Mouse (Mus musculus): ENCODE data around the gene Esrrg.

- TF ChIP-seq UBTF (IDR thresholded peaks at IDR 0.05; ENCODE audit: low read depth, low read length) (no peak), ZMIZ1 (IDR thresholded peaks at IDR 0.05; ENCODE audit: low read depth, low read length) (no peak), CTCF (conservative IDR thresholded peaks at IDR 0.05 in 1 of 2, IDR thresholded peaks at IDR 0.05 in 1 of 2; ENCODE audit: low read depth in 2 of 2, low read length in 2 of 2) (no peak), MAFK (IDR thresholded peaks at IDR 0.05; ENCODE audit: insufficient replicate concordance, low read length) (no peak)
Observed at GRCm38 (mm10) chr1:188046691-188047121, 438.1 kb downstream of the Esrrg start.
